Mouse (Mus musculus): Measurements from ENCODE around the gene Csrp2. TPM values are rescaled to one million over a fixed set of nuclear protein-coding genes. Genes with fewer than 3 reads are reported as not detected.

Gene Csrp2
- total RNA-seq, 2 experiments from 2014 or later: 5.9 to 6.2 TPM

GRCm38 (mm10) chr10:110929756-110930155 lies 10.2 kb downstream of the Csrp2 start:
- DNase-seq: no peak
- intact Hi-C loops (cut with DNase I): loop anchor here (10.0 kb wide), 1 partner anchor 135 kb away; no protein-coding TSS in a partner anchor

- intact Hi-C loops (cut with DNase I): loop anchor here (10.0 kb wide), 1 partner anchor 137 kb away; no protein-coding TSS in a partner anchor
- no peak for DNase-seq
Observed at GRCm38 (mm10) chr10:110931161-110931912, 11.7 kb downstream of the Csrp2 start.

DNA sequence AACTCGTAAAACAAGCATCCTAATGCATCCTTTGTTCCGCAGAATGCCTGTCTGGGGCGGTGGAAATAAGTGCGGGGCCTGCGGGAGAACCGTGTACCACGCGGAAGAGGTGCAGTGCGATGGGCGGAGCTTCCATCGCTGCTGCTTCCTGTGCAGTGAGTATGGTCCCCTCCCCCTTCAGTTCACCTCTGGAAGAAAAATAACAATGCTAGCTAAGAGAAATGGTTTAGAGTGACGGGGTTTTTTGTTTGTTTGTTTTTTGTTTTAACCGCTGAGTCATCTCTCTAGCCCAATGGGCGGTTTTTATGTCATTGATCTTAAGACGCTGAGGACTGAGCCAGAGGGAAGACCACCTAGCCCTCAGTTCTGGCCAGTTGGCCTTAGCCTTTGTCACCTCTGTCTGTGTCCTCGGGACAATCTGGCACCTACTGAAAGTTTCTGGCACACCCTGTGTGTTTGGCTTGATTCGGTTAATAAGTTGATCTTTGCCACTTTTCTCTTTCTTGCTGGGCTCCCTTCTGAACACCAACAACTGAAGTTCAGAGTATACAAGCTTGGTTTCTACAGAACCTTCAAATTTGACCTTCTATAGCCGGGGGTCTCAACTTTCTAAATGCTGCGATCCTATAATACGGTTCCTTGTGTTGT lies 12.4 kb downstream of the Csrp2 start:
- intact Hi-C loops (cut with DNase I): loop anchor here (10.0 kb wide), 1 partner anchor 137 kb away; no protein-coding TSS in a partner anchor
- DNase-seq: no peak

- intact Hi-C loops (cut with DNase I): loop anchor here (10.0 kb wide), 1 partner anchor 139 kb away; no protein-coding TSS in a partner anchor
Observed at GRCm38 (mm10) chr10:110933584-110933983, 14.0 kb downstream of the Csrp2 start.

DNA sequence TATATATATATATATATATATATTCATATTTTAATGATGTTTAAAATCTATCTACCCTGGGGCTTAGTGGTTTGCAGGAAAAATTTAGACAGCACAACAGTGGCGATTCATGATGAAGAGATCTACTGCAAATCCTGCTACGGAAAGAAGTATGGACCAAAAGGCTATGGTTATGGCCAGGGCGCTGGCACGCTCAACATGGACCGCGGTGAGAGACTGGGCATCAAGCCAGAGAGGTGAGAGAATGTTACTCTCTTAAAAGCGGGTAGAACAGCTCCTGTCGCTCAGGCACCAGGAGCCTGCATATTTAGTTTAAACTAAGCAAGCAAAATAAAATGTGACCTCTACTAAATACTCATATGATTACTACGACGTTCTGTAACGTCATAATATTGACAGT lies 15.5 kb downstream of the Csrp2 start:
- no peak for DNase-seq
- intact Hi-C loops (cut with DNase I): loop anchor here (10.0 kb wide), 1 partner anchor 140 kb away; no protein-coding TSS in a partner anchor

More at GRCm38 (mm10) chr10:110933584-110933983, 14.0 kb downstream of the Csrp2 start:
- no peak for DNase-seq

DNA sequence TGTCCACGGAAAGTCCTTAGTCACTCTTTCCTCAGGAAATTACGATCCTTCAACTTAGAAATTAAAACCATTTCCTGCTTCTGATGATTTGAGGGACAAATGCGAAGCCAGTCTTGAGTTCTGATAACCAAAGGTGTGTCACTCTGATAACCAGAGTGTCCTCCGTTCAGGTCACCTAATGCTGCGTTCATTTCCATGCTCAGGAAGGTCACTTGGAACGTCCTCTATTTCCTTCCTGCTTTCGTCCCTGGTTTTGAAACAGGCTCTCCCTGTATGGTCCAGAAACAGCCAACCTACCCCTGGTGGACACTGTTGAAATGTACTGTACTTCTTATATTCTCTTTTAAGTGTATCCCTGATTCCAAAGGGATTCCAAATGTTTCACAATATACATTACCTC lies 16.1 kb downstream of the Csrp2 start:
- no peak for DNase-seq
- intact Hi-C loops (cut with DNase I): loop anchor here (10.0 kb wide), 1 partner anchor 141 kb away; no protein-coding TSS in a partner anchor

DNA sequence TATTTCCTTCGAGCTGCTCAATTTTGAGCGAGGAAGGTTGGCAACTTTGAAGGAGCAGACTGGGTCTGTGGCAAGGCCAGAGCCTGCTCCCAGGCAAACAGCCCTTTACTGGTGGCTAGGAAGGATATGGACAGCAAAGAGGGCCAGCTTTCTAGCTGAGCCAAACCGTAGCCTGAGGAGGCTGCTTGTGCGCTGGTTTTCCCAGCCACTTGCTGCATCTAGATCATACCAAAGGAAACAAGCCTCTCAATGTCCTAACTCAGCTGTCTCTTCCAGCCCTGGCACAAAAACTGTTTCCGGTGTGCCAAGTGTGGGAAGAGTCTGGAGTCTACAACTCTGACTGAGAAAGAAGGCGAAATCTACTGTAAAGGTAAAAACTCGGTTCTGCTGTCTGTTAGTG lies 18.8 kb downstream of the Csrp2 start:
- intact Hi-C loops (cut with DNase I): loop anchor here (10.0 kb wide), 1 partner anchor 144 kb away; no protein-coding TSS in a partner anchor
- peak in 1 of 2 experiments; percentile 24 for DNase-seq

DNA sequence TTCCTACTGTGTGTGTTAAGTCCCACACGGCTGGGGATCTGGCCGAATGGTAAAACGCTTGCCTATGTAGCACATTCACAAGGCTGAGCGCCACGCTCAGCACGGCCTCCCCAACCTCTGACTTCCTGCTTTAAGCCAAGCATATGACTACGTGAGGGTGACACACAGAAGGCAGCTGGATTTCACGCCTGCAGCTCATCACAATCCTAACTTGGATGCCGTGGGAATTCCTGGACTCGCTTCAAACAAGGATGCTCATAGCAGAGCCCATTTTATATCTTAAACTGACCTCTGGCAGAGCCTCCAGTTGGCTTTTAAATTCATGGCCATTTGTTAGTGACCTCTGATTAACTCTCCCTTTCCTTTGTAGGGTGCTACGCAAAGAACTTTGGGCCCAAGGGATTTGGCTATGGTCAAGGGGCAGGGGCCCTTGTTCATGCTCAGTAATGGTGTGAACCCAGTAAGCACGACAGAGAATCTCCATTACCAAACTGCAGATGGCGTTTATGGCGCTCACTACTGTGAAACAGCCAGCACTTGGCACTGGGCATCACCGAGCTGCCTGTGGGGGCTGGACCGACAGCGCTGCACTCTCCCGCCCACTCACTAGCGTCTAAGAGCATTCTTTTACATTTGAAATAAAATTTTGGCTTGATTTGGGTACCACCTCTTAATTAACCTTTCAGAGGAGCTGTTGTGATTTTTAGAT lies 19.4 kb downstream of the Csrp2 start:
- DNase-seq: no peak
- intact Hi-C loops (cut with DNase I): loop anchor here (10.0 kb wide), 1 partner anchor 144 kb away; no protein-coding TSS in a partner anchor

- intact Hi-C loops (cut with DNase I): loop anchor here (10.0 kb wide), 1 partner anchor 145 kb away; no protein-coding TSS in a partner anchor
Observed at GRCm38 (mm10) chr10:110939717-110940116, 20.1 kb downstream of the Csrp2 start.

GRCm38 (mm10) chr10:110940740-110941398 lies 21.3 kb downstream of the Csrp2 start:
- intact Hi-C loops (cut with DNase I): no loop called here

More at GRCm38 (mm10) chr10:110939717-110940116, 20.1 kb downstream of the Csrp2 start:
- DNase-seq: no peak

DNA sequence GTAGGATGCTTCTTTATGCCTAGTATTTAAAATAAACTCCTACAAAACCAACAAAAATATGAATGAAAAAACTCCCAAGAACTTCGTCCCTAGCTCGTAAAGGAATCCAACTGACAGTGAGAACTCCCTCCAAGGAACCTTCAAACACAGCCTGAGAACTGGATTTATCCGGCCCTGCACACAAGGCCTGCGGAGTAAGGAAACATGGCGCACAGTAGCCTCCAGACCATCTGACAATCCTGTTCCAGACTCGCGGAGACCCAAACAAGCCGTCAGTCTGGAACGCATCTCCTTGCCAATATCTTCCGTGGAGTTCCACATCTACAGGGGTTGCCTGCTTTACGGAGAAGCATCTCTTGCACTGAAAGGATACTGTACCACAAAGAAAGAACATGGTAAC lies 22.4 kb downstream of the Csrp2 start:
- intact Hi-C loops (cut with DNase I): no loop called here
- DNase-seq: no peak

More at GRCm38 (mm10) chr10:110940740-110941398, 21.3 kb downstream of the Csrp2 start:
- DNase-seq: no peak

DNA sequence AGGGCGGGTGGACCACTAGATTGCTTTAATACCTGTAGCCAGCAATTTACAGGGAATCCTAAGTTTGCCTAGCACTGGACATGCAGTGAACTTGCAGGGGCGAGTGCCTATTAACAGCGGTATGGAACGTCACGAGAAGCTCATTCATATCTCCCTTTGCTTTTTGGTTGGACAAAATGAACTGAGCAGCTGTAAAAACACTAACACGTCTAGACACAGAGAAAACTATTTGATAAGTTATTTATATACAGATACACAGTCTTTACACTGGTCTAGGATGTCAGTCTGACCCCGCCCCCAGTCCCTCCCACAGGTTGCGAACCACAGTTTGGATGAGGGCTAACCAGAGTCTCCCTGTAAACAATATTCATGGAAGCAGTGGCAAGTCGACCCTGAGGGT lies 23.2 kb downstream of the Csrp2 start:
- DNase-seq: no peak
- intact Hi-C loops (cut with DNase I): no loop called here

DNA sequence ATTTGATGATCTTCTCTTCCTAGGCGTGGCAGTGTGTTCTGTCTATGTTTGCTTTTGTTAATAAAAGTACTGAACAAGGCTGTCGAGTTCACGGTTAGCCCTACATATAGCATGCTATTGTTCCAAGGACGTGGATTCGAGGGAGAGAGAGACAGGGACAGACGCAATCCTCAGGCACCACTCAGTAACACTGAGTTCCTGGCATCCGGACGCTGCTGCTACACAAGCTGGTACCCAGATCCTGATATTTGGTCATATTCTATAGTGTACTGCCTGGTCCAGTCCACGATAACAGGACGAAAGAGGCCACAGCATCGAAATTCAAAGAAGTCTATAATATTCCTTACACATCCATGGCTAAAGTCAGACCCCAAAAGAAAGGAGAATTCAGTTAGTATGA lies 24.6 kb downstream of the Csrp2 start:
- DNase-seq: no peak
- intact Hi-C loops (cut with DNase I): no loop called here

DNA sequence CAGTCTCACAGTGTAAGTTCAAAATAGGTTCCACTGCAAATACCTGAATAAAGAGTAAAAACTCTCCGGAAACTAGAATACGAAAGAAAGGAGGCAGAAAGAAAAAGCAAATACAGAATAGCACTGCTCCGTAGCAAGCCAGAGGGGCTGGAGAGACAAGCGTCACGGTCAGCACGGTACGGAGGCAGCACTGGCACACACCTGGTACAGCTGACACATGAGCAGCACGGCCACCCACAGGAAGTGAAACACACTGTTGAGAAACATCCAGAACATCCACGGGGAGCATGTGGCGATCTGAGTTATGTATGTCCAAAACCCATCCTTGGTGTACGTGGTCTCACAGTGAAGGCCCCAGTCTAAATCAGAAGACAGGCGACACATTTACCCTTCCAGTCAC lies 26.4 kb downstream of the Csrp2 start:
- no peak for DNase-seq
- intact Hi-C loops (cut with DNase I): no loop called here

- intact Hi-C loops (cut with DNase I): no loop called here
- DNase-seq: no peak
Observed at GRCm38 (mm10) chr10:110947574-110947973, 28.0 kb downstream of the Csrp2 start.

DNA sequence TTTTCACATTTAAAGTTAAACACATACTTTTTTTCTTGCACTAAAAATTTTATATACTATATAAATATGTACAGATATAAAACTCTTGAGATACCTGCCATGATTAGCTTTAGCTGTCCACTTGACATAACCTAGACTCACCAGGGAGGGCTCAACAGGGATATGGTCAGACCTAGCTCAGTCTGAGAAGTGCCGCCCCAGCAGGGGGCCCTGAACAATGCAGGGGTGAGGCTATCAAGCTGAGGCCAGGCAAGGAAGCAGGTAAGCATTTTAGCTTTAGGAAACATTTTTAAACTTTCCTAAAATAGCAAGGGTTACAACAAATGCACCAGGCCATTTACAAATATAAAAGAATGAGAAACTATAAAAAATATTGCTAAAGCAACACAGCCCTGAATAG lies 31.5 kb downstream of the Csrp2 start:
- no peak for DNase-seq
- intact Hi-C loops (cut with DNase I): no loop called here

- intact Hi-C loops (cut with DNase I): no loop called here
- DNase-seq: no peak
Observed at GRCm38 (mm10) chr10:110951748-110952147, 32.2 kb downstream of the Csrp2 start.

GRCm38 (mm10) chr10:110952271-110952670 lies 32.7 kb downstream of the Csrp2 start:
- no peak for DNase-seq
- intact Hi-C loops (cut with DNase I): no loop called here

GRCm38 (mm10) chr10:110952937-110953451 lies 33.4 kb downstream of the Csrp2 start:
- DNase-seq: peak; percentile 51 to 73
- intact Hi-C loops (cut with DNase I): no loop called here

GRCm38 (mm10) chr10:110958879-110959278 lies 39.3 kb downstream of the Csrp2 start:
- intact Hi-C loops (cut with DNase I): loop anchor here (5.0 kb wide), 1 partner anchor 147 kb away; no protein-coding TSS in a partner anchor
- no peak for DNase-seq
